Mouse (Mus musculus) testis, postnatal 10 days (tissue): ENCODE measurements around the gene Diras1.
"Not testable (repeated sequence)": the region's sequence is repeated elsewhere in the genome, so short reads cannot be mapped to it uniquely, and the experiment has no call there.

ENCODE experiments used
- DNase-seq: peaks from one replicate; pipeline ENCODE4 v3.0.0; 2021; ENCODE audit warnings: low spot score

Gene Diras1

DNA sequence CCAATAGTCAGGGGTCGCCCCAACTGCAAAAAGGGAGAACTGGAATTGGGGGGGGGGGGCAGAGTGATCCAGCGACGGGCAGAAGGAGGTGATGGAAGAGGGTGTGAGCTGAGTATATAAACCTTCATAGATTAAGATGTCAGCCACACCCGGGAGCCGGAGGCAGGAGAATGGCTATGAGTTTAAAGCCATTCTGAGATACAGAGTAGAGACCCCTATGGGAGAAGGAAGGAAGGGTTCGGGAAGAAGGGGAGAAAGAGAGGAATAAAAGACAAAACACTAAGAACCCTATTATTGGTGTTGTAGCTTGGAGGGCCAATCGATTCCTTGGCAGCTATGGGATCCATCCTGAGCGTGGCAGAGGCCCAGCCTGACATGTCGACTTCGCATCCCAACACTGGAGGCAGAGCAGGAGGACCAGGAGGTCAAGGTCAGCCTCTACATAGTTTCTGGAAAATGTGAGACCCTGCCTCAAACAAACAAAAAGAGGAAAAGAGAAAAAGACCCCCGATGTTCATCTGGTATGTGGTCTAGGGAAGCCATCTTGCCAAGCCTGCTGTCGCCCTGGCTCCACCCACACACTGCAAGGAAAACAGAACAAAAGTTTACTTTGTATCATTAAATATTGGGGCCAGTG is at the start of gene Diras1:
Gene Diras1, minus strand, starts transcription at position 24 of the 637 bp plus-strand sequence.
- DNase-seq: no peak

DNA sequence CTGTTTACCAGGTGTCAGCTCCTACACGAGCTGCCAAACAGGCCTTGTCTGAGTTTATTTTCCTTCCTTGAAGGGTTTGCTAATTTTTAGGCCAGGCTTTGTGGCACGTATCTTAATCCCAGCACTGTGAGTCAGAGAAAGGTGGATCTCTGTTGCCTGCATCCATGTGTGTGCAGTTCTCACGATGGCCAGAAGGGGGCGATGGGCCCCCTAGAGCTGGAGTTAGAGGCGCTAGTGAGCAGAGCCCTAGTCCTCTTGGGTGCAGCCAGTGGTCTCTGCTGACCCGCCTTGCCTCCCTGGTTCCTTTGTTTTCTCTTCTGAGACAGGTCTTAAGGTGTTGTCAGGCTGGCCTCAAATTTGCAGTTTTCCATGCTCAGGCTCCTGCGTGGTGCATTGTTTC is 48.0 kb upstream of the Diras1 start:
- DNase-seq: peak; percentile 65

- no peak for DNase-seq
Measured at GRCm38 (mm10) chr10:81072290-81072689, 46.8 kb upstream of the Diras1 start.

DNA sequence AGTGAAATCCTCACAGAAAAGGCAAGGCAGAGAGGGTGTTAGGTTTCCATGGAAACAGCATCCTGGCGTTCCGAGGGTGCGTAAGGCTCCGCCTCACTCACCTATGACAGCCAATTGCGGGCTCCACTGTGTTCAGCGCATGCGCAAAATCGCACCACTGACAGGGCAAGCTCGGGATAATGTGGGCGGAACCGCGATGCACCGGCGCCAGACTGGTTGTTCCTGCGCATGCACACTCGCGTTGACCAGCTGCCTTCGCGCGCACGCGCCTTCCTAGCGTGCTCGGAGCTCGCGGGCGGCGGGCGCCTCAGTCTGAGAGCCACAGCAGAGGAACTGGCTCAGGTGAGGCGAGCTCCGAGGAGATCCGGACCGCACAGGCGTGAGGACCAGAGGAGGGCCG is 44.4 kb upstream of the Diras1 start, which contains the start of gene Thop1:
Gene Thop1, plus strand, starts transcription at position 200 of the 400 bp plus-strand sequence.
- DNase-seq: peak; percentile 97

- no peak for DNase-seq
Measured at GRCm38 (mm10) chr10:81068706-81069105, 43.2 kb upstream of the Diras1 start.

GRCm38 (mm10) chr10:81064519-81064918 is 39.1 kb upstream of the Diras1 start:
- DNase-seq: not testable (repeated sequence)

- no peak for DNase-seq
Measured at GRCm38 (mm10) chr10:81062710-81063109, 37.2 kb upstream of the Diras1 start.

- peak; percentile 98 for DNase-seq
Measured at GRCm38 (mm10) chr10:81059603-81060543, 34.4 kb upstream of the Diras1 start, which contains the start of gene Sgta. Gene Sgta (minus strand): TSS chr10:81060181.

DNA sequence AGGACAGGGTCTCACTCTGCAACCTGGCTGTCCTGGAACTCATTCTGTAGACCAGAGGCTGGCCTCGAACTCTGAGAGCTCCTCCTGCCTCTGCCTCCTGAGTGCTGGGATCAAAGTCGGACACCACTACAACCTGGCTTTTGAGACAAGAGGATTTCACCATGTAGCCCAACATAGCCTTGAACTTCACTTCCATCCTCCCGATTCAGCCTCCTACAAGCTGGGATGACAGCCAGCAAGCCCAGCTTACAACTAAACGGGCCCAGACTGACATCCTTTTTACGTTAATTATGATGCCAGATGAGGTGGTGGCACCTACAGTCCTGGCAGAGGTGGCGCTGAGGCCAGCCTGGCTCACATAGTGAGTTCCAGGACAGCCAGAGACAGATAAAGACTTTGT is 33.4 kb upstream of the Diras1 start:
- DNase-seq: no peak

GRCm38 (mm10) chr10:81057406-81058130 is 32.1 kb upstream of the Diras1 start:
- no peak for DNase-seq

DNA sequence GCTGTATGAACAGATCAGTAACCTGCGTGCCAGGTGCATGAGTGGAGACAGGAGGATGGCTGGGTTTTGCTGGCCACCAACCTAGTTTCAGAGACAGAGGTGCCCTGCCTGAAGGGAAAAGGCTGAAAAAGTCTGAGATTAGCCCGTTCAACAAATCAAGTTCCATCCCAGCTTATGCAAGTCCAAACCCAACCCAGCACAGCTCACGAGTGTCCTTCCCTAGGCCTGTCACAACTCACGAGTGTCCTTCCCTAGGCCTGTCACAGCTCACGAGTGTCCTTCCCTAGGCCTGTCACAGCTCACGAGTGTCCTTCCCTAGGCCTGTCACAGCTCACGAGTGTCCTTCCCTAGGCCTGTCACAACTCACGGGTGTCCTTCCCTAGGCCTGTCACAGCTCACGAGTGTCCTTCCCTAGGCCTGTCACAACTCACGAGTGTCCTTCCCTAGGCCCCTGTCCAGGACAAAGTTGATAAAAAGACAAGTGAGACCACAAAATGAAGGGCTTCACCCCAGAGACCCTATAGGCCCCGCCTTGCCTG is 30.4 kb upstream of the Diras1 start:
- not testable (repeated sequence) for DNase-seq

DNA sequence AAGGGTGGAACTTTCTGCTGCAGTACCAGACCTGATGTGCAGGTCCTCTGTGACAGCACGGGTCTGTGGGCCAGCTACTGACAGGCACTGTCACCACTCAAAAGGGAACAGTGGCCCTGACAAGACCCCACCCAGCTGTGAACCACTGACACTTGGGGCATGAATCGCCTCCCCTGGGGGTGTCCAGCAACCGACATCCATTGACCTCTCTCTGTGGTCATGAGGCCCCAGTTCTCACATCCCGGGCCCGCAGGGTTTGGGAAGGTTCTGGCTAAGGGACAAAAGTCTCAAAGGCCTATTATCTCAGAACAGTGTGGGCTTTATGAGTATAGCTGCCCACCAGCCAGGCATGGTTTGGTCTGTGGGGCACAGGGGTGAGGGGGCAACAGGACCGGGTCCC is 29.7 kb upstream of the Diras1 start:
- no peak for DNase-seq

GRCm38 (mm10) chr10:81052577-81052976 is 27.1 kb upstream of the Diras1 start:
- no peak for DNase-seq

- no peak for DNase-seq
Measured at GRCm38 (mm10) chr10:81051133-81051532, 25.7 kb upstream of the Diras1 start.

DNA sequence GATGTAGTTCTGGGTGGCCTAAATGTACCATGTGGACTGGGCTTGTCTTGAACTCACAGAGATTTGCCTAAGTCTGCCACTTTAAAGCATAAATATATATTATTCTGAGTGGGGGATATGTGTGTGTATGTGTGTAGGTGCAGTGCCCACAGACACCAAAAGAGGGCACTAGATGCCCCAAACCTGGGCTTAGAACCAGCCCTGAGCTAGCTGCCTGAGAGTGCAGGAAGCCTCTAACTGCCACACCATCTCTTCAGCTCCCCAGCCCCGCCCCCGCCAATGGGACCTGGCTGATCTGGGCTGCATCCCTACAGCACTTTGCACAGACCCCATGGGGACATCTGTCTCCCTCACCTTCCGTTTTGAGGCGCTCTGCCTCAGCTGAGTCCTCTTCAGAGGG is 25.2 kb upstream of the Diras1 start:
- peak; percentile 59 for DNase-seq

- DNase-seq: not testable (repeated sequence)
Measured at GRCm38 (mm10) chr10:81045246-81045645, 19.8 kb upstream of the Diras1 start.

- peak; percentile 84 for DNase-seq
Measured at GRCm38 (mm10) chr10:81041458-81042175, 16.2 kb upstream of the Diras1 start.

GRCm38 (mm10) chr10:81036988-81037580 is 11.6 kb upstream of the Diras1 start, which contains the start of gene Slc39a3:
Gene Slc39a3 (minus strand): TSS chr10:81037426.
- peak; percentile 99 for DNase-seq

DNA sequence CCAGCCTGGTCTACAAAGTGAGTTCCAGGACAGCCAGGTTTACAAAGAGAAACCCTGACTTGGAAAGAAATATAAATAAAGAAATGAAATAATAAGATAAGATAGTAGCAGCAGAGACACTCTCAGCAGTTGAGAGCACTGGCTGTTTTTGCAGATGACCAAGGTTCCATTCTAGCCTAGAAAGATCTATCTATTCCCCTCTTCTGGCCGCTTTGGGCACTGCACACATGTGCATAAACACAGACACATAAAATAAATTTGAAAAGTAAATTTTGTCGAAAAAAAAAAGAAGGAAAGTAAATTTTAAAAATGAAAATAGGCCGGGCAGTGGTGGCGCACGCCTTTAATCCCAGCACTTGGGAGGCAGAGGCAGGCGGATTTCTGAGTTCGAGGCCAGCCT is 10.8 kb upstream of the Diras1 start:
- DNase-seq: no peak

- no peak for DNase-seq
Measured at GRCm38 (mm10) chr10:81033586-81033985, 8.1 kb upstream of the Diras1 start.

- no peak for DNase-seq
Measured at GRCm38 (mm10) chr10:81029031-81029430, 3.6 kb upstream of the Diras1 start.
